Mouse (Mus musculus): ENCODE measurements at regions not wholly inside any gene's neighbourhood (a gene's known extent, or its start where the extent isn't known, plus 50 kb on each side); places are given as distances from the start of the nearest gene placed in this dataset.

DNA sequence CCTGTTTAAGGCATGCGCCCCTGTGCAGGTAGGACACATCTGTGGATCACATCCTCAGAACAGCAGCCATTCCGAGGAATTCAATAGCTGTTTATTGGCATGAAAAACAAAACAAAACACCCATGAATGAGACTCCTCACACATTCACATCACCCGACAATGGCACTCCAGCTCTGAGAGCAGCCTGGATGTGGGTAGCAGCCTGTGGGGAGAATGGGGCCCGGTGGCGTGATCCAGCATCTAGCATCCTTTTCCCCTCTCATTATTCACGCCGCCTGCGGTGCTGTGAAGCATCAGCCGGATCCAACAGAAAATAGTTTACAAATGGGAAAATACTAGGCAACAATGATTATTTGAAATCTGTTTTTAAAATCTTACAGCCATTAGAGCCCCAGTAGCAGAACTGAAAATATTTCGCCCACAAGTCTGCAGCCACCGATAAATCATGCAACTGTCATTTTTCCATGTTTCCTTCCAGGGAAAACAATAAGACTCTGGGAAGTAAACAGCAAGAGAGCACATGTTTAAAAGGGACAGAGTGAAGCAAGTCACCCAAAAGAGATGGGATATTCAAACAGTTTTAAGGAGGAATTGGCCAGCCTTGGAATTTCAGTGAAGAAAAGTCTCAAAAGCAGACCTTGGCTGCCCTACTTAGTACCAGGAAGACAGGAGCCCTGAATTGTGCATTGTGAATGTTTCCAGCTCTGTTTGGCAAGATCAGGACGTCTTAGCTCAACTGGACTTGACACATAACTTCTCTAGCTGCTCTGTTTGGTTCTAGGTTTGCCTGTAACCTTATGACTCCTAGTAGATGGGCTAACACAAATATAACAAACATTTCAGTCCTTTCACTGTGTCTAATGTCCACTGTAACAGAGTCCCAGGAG, 50.2 kb upstream of the Arntl start:
- DNase-seq (ENCODE audit: low spot score in 2 of 2) = no peak

All from spleen, postnatal 10 days (tissue).